Mouse (Mus musculus): ENCODE results near the gene Timm44. TPM values are rescaled to one million over a fixed set of nuclear protein-coding genes. Genes with fewer than 3 reads are reported as not detected.

Gene Timm44
- total RNA-seq, 2 experiments from 2014 or later, result 58.0 to 58.2 TPM

Other genes with a start within 250 kb of the Timm44 start
- 1 to 10 TPM in 1 of 2 experiments, under 1 TPM in 1; 0.91 to 1.6 TPM for gene Cd209f, start 170.1 kb downstream of the Timm44 start, total RNA-seq (2021)
- gene Cd209g, start 141.8 kb downstream of the Timm44 start, total RNA-seq (2021), result under 1 TPM; 0.25 to 0.62 TPM
- 10 to 100 TPM; 14.8 to 15.5 TPM for gene Evi5l, start 109.3 kb downstream of the Timm44 start, total RNA-seq (2021)
- gene Prr36, start 58.5 kb downstream of the Timm44 start, total RNA-seq (2021), result not detected
- not detected for gene Lrrc8e, start 49.1 kb downstream of the Timm44 start, total RNA-seq (2021)
- 10 to 100 TPM; 80.9 to 90.4 TPM for gene Map2k7, start 37.2 kb downstream of the Timm44 start, total RNA-seq (2021)
- gene Gm49320, start 37.0 kb downstream of the Timm44 start, total RNA-seq (2021), result under 1 TPM in 1 of 2 experiments, not detected in 1; 0.14 TPM
- 1 to 10 TPM; 1.2 to 1.7 TPM for gene Tgfbr3l, start 27.7 kb downstream of the Timm44 start, total RNA-seq (2021)
- gene Snapc2, start 22.8 kb downstream of the Timm44 start, total RNA-seq (2021), result 10 to 100 TPM; 11.9 to 12.5 TPM
- gene Ctxn1, start 16.6 kb downstream of the Timm44 start, total RNA-seq (2021), result under 1 TPM; 0.37 to 0.69 TPM
- gene Ccl25, start 49.3 kb upstream of the Timm44 start, total RNA-seq (2021), result 1 to 10 TPM; 7.0 to 8.5 TPM
- 10 to 100 TPM; 39.2 to 42.3 TPM for gene Elavl1, start 49.5 kb upstream of the Timm44 start, total RNA-seq (2021)
- 1 to 10 TPM; 2.4 to 4.2 TPM for gene Cers4, start 217.1 kb upstream of the Timm44 start, total RNA-seq (2021)

Measured in gastrocnemius, adult 18-20 months (tissue).